Mouse (Mus musculus) kidney, adult 2 months (tissue): ENCODE data around the gene Gusb.

Experiments
- CTCF ChIP-seq: fragments of 200-500 bp; conservative IDR thresholded peaks from 2 replicates; pipeline ENCODE4 v1.5.1; 2011; ENCODE audit warnings: low read depth, mild to moderate bottlenecking, control low read depth, low read length, moderate library complexity, mixed read lengths; ENCODE audit not compliant: insufficient read depth, insufficient read length
- POLR2A ChIP-seq: fragments of 200-500 bp; IDR thresholded peaks from one replicate; pipeline ENCODE4 v1.6.1; 2011; ENCODE audit warnings: low read depth, low read length, control low read depth

DNA sequence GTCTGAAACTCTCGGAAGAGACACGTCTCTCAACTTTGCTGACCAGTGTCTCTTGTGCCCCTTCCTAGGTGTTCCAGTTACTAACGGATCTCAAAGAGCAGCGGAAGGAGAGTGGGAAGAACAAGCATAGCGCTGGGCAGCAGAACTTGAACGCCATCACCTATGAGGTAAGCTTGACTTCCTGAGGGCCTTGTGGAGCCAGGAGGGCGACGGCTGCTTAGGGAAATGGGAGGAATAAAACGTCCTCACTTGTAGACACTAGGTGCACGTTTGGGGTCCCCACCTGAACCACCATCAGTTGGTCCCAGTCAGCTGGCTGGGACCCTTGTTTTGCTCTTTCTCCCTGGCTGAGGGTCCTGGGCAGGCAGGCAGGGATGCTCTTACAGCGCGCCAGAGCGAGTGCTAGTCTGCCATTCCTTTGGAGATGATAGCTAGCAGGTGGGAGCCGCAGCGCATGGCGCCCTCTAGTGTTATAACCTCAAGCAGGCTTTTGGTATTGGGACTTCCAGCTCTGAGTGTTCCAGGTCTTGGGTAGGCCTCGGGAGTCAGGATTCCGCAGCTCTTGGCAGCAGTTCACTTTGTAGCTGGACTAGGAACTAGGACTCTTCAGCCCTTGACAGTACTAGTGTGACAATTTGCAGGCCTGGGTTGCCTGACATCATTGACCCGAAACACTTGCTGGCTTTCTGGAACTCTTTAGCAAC, 35.1 kb upstream of the Gusb start:
- TF ChIP-seq CTCF (peak; percentile 87), POLR2A (no peak)
